Mouse (Mus musculus): ENCODE results near the gene Col4a5. TPM values are rescaled to one million over a fixed set of nuclear protein-coding genes. Genes with fewer than 3 reads are reported as not detected.

Gene Col4a5
- total RNA-seq (2021), result 1 to 10 TPM; 3.2 to 4.4 TPM
- long read RNA-seq, experiment 1, result 0 reads
- long read RNA-seq, experiment 2, partial matches to known transcripts, result 0 of 2 reads
- long read RNA-seq, experiment 2, other reads (novel, unspliced or antisense), result 2 of 2 reads

DNA sequence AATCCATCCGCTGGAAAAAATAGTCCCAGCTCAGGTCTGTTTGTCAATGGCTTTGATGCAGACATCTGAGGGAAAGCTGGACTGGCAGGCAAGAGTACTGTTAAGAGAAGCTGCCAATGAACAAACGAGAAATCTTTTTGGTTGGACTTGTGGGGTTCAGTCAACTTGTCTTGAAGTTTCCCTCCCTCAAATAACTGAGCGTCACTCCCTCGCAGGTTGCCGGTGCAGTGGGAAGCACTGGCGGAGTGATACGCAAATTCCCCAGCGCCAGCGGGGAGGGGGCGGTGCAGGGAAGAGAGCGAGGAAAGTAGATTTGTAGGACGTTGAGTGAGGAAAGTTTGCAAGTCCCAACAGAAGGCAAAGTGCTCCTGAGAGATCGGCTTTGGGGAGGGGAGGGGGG, at the start of gene Col4a5:
TSS of gene Col4a5 (plus strand) at position 276 of the 400 bp plus-strand sequence.
- peak; percentile 24 for DNase-seq

DNA sequence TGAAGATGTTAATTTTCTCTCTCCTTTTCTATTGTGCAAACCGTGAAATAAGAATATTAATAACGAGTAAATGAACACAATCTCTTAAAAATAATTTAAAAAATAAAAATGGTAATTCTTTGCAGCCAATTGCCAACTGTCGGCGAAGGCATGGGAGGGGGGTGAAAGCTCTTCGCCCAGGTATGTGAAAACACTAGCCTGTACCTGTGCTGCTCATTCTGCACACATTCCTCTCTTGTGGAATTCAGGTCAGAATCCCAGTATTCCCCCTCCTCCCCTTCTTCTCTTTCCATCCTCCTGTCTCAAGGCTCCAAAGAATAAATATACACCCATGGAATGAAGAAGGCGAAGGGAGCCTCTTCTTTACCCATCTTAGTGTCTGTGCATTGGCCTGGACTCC, 38.4 kb upstream of the Col4a5 start:
- no peak for DNase-seq

DNA sequence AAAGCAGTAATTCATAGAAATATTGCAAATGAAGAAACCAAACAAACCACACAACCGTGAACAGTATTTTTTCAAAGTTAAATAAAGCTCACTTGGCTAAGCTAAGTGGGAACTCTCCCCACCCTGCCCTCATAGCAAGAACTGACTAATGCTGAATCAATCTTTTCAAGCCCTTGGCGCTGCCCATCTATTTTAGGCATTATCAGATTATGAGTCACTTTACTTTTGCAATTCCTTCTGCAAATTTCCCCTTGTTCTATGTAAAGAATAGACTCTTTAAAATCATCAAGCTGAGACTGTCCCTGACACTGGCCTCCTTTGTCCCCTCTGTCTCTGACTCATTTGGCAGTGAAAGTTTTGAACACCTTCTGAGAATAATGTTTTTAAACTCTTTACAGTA, 35.8 kb upstream of the Col4a5 start:
- DNase-seq, result no peak

DNA sequence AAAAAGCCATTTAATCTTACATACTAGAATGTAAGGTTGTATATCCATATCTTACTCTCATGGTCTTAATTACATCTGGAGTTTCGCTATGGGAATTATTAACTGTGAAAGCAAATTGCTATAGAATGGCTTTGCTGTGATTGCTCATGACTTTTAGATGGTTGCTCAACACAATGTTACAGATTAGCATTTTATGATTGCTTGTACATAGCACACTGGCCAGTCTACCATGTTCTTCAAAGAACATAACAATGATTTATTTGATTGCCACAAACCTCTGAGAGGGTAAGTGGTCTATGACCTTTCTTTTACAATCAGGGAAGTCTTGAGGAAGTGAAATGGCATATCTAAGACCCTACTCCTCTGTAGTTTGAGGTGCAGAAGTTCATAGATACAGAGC, 27.2 kb upstream of the Col4a5 start:
- no peak for DNase-seq

DNA sequence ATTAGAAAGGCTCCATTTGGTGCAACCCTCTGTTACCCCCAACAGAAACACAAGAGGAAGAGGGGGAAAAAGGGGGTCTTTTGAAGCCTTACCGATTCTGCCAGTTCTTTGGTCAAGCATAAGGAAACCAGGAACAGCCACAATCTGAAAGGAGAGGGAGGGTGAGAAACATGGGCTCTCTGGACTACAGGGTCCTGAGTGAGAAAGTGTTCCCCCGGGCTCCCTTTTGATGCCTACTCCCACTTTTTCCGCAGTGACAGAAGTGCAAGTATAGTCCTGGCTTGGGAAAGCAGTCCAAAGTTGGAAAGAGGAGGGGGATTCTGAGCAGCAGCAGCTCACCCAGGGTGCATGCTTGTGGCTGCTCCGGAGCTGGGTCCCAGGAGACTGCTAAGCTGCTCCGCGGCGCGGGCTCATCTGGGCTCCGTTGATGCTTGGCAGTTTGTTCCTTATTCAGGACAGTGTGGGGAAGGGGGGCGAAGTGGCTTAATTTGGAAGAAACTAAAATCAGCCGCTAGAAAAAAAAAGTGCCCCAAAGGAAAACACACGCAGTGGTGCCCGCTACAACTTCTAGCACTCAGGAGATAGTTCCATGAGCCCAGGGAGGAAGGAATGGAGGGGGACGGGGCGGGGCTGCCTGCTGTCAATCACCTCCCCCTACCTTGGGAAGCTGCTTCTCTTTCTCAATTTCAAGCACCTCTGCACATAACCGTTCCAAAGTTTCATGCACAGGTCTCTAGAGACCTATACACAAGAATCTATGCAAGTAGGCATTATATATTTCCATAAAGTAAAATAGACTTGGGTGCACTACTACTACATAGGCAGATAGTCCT, 1.5 kb upstream of the Col4a5 start, which contains the start of gene Col4a6:
TSS of gene Col4a6 (minus strand) at position 607 of the 833 bp plus-strand sequence.
- no peak for DNase-seq

DNA sequence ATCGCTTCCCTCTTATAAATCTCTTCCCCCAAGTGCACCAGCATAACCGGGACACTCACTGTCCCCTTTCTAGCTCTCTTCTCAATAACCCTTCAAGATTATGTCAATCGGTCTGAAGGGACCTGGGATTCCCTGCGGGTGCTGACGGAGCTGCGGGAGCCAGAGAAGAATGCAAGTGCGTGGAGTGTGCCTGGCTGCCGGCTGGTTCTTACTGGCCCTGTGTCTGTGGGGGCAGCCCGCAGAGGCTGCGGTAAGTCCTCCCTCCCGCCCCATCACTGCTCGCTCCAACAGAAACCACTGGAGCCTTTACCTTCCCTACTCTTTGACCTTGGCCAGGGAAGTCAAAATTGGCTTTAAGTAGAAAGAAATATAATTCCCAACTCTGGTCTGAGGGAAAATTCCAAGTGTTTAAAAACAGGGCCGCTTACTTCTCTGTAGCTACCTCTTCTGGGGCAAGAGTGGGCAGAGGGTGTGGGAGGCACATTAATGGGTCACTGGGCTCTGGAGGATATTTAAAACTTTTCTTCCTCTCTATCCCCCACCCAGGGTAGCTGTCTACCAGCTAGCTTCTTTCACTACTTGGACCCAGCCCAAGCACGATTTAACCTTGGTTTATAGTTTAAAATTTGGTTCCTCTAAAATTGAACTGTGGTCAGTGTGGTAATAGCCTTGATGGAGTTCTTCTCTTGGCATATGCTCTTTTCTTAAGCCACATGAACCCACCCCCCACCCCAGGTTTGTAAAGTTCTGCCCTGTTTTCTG, 562 bp downstream of the Col4a5 start:
- no peak for DNase-seq

DNA sequence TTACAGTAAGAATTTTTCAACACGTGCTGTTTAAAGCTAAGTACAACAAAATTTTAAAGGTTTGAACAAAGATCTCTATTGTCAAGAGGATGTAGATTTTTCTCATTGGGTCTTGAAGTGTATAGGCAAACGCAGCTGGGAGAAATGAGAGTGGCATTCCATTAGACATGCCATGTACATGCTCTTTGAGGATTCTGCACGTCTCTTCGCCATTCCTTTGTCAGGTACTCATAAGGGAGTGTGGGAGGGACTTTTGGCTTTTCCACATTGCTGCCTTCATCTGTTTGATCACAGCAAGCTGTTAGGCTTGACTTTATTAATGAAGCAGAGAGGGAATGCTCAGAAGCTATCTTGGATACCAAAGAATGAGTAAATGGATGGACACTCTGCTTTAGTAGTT, 19.4 kb downstream of the Col4a5 start:
- DNase-seq, result no peak

DNA sequence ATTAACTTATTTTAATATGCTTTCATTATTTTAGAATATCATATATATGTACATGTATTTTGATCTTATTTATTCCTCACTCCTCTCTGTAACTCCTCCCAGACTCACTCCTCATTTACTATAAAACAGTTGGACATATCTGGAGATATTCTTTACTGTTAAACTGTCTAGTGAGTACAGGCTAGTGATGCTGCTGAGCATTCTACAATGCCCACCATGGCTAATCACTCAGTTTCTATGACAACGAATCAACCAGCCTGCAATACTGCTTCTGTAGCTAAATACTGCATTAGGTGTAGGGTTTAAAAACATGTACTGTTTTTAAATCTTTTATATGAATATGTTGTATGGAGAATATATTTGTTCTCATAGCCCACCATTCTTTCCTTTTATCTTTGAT, 27.9 kb downstream of the Col4a5 start:
- no peak for DNase-seq

DNA sequence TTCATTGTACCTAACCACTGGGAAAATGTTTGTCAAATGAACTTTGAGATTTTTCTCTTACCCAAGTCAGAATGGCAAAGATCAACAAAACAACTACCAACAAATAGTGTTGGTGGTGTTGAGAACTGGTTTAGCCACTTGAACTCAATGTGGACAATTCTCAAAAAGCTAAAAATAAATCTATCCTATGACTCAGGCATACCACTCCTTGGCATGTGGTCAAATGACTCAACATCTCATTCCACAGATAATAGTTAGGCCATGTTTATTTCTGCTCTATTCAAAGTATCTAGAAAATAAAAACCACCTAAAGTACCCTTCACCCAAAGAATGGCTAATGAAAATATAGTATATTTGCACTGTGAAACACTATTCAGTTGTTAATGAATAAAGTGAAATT, 58.3 kb downstream of the Col4a5 start:
- no peak for DNase-seq

DNA sequence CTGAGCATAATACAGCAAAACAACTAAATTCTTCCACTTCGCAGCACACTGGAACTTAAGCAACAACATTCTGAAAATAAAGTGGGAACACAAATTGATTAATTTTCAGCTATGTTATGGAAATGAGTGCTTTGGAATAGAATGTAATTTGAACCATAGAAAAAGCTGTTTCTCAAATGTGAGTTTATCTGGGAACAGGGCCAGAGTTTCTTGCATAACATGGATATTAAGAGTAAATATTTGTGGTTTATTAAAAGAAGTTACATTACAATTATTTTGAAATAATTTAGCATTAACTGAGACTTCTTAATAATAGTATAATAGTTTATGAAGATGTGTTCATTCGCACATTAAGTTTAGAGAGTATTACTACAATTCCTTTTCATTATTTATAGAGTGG, 72.3 kb downstream of the Col4a5 start:
- DNase-seq, result no peak

DNA sequence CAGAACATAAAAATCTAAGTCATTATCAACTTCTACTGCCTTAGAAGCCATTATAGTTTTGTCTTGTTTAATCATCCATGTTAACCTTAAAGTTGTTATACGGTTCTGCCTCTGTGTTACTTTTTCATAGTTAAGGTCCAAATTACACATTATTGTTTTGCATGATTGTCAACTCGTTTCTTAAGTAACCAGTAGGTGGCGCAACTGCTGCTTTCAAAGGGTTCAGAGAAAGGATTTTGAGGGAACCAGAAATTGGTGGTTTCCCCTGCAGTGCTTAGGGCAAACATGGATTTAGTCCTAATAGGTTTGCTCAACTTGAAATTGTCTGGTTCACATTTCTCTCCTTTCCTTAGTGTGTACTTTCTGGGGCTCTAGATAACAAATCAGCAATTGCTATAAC, 115.1 kb downstream of the Col4a5 start:
- no peak for DNase-seq

DNA sequence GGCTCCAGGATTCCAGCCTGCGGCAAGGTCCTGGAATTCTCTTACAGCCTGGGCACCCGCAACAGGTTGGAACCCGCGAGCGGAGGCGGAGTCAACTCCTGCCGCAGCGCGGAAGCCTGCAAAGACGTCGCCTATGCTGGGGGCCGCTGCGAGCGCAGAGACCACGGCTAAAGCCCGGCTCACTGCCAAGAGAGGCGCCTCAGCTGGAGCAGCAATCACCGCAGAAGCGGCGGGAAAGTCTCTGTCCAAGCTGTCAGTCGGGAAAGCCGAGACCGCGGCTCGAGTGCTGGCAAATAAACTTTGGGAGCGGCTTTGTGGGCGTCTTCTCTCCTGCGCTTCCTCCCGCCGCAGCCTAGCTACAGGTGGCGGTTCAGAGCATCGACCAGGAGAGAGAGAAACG, 246.5 kb downstream of the Col4a5 start:
- no peak for DNase-seq

DNA sequence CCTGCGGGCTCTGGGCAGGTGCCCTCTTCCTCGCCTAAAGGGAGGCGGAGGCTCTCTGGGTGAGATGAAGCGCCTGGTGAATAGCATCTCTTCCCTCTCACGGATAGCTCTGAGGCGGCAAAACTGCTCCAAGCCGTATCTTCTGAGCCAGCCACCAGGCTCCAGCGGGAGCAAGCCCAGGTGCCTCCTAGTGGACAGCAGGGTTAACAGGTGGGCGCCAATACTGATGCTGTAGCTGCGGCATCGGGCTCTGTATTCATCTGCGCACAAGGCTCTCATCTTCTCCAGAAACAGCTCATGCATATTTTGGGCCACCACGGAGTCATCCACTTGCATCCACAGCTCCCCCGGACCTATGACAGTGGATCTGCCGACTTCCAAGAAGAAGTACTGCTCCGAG, 248.8 kb downstream of the Col4a5 start:
- DNase-seq, result no peak

DNA sequence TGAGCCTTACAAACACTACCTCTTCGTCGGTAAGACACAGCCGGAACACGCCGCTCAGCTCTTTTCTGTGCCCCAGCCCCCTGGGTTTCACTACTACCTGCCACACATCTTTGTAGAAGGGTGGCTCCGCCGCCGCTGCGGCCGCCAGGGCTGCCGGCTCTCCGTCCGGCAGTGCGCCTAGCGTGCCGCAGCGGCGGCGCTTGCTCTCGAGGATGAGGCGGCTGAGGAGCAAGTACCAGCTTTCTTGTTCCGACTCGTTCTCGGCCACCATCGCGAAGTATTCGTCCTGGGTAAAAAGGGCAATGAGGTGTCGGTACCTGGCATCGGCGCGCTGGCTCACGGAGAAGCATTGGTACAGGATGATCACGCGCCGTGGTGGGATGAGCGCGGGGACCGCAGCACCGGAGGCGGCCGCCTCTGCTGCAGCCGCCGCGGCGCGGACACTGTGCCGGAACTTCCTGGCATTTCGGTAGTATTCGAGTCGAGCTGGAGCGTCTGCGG, 249.3 kb downstream of the Col4a5 start:
- DNase-seq, result no peak

DNA sequence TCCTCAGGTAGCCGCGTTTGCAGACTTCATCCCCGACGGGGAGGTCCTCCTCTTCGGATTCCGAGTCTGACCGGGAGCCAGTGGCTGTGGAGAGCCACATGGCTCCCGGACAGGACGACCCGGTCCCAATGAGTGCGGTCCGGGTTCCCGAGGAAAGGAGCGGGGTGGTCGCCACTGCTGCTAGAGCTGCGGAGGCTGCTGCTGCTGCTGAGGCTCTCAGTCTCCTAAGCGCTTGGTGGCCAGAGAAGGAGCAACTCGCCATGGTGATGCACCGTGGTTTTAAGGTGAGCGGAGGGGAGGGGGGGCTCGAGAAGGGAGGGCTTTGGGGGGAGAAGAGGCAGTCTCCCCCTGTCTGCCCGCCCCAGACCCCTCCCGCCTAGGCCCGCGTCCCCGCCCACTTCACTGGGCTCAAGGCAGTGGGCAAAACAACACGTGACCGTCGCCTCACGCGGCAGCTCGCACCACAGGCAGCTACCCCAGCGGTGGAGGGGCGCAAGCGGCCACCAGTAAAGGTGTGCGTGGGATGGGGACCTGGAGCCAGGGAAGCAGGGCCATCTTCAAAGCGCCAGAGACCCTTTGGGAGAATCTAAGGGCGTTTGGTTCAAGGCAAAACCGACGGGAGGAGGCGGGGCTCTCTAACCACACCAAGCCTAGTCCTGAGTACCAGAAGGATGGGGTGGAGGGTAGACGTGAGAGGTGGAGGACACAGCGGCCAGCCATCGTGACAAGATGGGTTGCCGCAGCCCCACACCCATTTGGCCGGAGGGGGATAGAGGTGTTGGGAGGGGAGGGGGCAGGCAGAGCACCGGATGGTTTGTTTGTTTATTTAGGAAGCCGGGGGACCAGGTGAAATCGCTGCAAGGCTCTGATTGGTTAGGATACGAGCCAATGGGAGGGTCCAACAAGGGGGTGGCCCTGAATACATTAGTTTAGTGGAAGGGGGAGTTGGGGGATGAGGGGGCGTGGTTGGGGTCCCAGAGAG, 250.0 kb downstream of the Col4a5 start, which contains the start of gene Irs4:
TSS of gene Irs4 (minus strand) at position 327 of the 982 bp plus-strand sequence.
- no peak for DNase-seq

DNA sequence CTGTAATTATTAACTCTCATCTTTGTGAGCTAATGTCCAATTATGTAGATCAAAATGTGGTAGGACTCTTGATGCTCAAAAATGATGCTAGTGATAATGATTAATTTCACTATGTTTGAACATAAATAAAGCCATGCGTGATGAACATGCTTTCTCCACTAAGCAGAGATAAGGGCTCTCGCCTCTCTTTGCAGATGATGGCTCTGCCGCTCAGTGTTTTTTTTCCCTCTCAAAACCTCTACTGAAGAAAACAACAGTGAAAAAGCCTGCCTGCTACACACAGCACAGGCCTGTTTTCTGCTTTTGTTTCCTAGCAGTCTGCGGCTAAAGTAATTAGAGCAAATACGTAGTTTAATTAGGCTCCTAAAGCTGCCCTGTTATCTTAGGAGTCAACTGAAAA, 254.4 kb downstream of the Col4a5 start:
- DNase-seq, result no peak

Other genes with a start within 250 kb of the Col4a5 start
- under 1 TPM; 0.11 to 0.18 TPM for gene Col4a6, start 1.3 kb upstream of the Col4a5 start, total RNA-seq (2021)
- gene Irs4, start 249.9 kb downstream of the Col4a5 start, total RNA-seq (2021), result not detected